Mouse (Mus musculus): ENCODE results near the gene Rgs21.

Rgs21 gene

DNA sequence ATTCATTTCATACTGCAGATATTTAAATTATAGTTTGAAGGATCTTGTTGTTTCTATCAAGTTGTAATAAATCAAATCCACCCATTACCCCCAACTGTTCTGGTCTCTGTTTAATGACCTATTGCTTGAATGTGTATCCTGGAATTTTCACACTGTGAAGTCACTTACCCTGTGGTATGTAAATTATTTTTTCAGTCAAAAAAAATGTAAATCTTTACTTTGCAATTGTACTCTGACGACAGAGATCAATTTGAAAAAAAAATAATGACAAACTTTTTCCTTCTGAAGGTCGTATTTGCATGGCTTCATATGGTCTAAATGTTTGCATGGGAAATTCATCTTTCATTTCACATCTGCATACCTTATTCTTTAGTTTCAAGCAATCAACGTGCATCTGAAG lies at the start of gene Rgs21:
Gene Rgs21, minus strand, starts transcription at position 101 of the 400 bp plus-strand sequence.
- no peak for ATAC-seq (ENCODE audit: insufficient number of reproducible peaks, low FRiP score, low TSS enrichment)

DNA sequence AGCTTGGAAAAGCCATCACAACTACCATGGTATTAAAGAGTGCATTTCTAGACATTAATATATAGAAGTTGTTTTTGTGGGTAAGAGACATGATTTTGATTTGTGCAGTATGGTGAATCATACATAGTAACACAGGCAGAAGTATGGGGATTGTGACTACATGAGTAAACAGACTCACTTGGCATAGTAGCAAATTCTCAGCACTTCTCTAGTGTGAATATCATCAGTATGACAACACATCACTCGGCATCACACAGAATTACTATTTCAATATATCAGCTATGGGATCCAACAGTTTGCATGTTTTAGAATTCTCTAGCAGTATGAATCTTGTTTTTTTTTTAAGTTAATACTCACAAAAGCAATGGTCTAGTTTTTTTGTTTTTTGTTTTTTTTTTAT lies 36.6 kb upstream of the Rgs21 start:
- no peak for ATAC-seq (ENCODE audit: insufficient number of reproducible peaks, low FRiP score, low TSS enrichment)

DNA sequence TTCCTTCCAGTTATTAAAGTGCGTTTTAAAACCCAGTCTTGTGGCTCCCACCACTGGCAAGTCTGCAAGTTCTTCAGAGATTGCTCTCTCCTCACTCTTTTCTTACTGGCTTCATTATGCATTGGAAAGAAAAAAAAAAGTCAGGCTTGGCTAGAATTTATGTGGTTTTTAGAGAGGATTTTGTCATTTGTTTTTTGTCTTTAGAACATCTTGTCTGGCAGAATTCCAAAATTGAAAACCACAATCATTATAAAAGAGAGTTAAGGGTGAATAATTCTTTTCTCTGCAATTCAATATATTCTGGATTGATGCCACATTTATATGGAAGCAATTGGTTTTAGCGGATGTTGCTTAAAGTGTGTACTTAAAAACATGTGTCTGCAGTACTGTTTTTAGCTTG lies 35.5 kb upstream of the Rgs21 start:
- no peak for ATAC-seq (ENCODE audit: insufficient number of reproducible peaks, low FRiP score, low TSS enrichment)

DNA sequence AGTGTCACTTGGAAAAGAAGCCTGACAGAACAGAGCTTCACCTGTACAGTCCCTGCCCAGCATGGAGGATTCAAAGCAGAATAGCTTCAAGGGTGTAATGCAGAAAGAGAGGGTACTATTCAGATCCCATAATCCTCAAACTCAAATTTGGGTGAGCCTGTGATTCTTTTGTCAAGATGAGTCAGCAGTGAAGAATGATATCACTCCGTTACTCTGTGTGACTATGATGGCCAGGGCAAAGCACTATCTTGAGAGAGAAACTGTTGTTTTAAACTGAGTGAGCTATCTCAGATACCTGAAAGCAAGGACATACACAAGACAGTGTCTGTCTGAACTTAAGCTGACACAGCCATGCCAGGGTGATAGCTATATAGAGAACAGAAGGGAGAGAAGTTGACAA lies 11.9 kb upstream of the Rgs21 start:
- no peak for ATAC-seq (ENCODE audit: insufficient number of reproducible peaks, low FRiP score, low TSS enrichment)

DNA sequence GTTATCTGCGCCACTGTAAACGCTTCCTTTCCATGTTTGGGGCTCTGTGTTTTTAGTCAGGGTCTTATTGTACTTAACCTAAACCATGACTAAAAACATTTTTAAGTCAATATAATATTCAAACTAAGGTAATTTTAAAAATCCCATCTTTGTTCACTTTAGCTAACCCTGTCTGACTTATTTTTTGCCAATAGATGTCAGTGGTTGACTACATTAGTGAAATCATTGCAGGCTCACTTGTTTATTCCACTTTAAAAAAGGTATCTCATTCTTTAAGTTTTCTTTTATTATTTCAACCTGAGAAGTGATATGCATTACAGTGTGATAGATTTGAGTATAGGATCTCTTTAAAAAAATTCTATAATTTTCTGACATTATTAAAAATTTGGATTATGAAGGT lies 5.5 kb upstream of the Rgs21 start:
- ATAC-seq (ENCODE audit: insufficient number of reproducible peaks, low FRiP score, low TSS enrichment): no peak

DNA sequence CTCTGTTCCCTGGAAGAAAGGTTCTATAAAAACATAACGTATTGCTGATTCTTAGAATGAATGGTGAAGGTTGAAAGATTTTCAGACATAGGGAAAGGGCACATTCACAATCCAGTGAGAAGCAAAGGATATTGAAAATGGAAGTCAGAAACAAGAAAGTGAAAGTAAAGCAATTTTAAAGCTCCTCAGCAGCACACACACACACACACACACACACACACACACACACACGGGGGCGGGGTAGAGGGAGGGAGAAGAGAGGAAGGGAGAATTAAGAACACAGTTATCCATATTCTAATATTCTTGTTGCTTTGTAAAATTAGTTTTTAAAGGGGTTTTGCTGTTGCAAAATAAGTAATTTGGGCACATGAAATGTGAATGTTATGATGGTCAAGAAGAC lies 2.4 kb upstream of the Rgs21 start:
- no peak for ATAC-seq (ENCODE audit: insufficient number of reproducible peaks, low FRiP score, low TSS enrichment)

DNA sequence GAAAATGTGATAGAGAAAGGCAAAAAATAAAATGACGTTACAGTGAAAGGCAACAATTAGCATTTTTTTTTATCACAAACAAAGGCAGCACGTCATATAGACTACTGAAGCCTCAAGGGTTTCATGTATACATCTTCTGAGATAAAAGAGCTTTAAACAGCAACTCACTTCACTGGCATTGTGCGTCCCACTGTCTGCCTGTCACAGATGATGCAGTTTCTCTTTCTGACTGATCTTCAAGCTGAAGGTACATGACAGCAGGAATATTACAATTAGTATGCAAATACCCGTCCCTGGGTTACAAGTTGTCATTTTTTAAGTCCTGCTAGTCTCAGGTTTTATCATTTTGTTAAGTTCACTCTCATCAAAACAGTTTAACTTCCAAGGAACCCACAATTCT lies 22.3 kb downstream of the Rgs21 start:
- ATAC-seq (ENCODE audit: insufficient number of reproducible peaks, low FRiP score, low TSS enrichment): no peak

DNA sequence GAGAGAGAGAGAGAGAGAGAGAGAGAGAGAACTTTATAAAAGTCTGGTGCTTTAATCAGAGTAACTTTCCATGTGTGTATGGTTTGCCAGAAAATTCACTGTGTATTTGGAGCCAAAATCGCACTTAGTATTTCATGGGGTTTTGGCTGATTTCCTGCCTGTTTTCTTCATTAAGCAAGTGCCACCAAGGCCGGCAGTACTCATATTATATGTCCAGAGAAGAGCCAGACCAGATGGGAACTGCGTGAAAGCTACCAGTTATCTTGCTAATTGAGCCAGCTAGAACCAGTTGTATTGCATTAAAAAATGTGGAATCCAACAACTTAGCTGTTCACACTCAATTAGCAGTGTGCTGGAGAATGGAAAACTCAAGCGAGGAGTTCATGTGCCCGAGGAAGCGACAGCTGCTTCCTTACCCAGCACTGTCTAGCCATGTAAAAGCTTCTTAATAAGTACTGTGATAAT lies 22.9 kb downstream of the Rgs21 start:
- no peak for ATAC-seq (ENCODE audit: insufficient number of reproducible peaks, low FRiP score, low TSS enrichment)

DNA sequence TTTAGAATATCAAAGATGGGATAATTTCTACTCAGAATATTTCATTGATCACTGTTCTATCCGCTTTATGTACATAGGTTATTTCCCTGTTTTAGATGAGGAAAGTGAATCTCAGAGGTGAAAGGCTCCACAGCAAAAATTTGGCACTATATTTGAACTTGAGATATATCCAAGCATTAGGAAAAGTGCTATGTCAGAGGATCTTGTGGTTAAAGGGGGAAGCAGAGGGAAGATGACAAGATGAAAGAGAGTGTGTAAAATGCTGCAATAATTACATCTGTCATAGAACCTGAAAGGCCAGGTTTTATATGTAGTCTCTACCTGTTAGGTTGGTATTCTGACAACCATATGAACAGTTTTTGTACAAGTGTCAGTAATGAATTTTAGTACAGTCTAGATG lies 35.7 kb downstream of the Rgs21 start:
- ATAC-seq (ENCODE audit: insufficient number of reproducible peaks, low FRiP score, low TSS enrichment): no peak

DNA sequence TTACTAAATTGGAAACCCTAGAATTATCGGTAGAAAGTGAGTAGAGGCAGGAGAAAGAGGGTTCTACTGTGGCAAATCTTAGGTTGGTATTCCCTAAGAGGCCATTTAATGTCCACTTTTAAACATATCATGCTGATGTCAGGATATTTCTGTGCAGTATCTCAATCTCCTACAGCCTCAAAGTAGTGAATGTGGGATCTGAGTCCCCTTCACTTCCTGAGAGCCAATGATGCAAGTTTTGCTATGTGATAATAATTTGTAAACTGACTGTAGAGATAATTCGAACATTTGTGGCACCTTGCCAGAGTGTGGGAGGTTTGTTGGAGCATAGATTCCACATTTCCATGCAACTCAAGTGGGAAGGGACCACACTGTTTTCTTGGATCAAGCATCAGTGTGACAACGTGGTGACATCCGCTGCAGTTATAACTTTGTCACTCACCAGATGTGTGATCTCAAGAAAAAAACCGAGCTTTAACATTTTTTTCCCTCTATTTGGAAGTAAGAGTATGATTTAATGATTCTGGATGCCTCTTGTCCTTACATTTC lies 49.5 kb downstream of the Rgs21 start:
- ATAC-seq (ENCODE audit: insufficient number of reproducible peaks, low FRiP score, low TSS enrichment): no peak

DNA sequence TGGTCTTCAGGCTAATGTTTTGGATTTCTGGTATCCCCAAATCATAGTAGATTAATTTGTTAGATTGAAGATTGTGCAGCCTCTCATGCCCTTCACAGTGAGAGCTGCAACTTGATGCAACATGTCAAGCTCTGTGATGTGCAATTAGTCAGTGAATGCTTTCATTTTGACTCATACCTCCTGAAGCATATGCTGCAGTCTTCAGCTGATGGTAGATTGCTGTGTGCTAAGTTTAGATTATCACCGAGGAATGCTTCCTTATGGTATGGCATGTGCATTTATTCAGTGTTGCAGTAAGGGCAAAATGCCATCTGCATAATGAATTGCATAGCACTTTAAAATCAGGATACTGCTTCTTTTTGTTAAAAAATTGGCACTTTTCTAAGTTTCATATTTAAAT lies 65.2 kb downstream of the Rgs21 start:
- no peak for ATAC-seq (ENCODE audit: insufficient number of reproducible peaks, low FRiP score, low TSS enrichment)

DNA sequence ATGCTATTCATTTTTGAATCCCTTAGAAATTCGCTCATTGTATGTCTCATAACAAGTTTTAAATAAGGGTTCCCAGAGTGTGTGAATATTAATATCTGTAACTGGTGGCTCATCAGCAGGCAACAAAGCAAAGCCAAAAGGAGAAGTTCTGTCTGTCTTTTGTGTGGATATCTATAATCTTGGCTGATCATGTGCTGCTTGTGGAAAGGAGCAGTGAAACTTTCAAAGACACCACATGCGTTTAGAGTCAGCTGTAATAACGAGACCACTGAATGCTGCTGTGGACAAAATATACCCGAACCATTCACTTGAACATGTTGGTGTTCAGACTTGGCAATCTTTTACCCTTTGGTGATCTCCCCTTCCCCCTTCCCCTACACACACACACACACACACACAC lies 67.0 kb downstream of the Rgs21 start:
- no peak for ATAC-seq (ENCODE audit: insufficient number of reproducible peaks, low FRiP score, low TSS enrichment)

DNA sequence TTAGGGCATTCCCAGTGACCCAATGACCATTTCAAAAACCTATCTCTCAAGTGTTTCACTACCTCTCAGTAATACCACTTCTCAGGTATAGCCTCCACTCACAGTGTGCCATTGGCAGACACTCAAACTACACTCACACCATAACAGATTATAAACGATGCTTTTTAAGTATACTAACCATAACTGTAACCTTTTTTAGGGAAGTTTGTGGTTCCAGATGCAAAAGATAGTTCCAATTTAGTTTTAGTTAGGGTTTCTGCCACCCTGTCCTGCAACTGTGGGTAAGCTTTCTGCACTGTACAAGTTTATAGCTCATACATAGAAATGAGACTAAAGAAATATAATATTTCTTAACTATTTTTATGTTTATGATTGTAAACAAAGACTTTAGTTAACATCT lies 67.7 kb downstream of the Rgs21 start:
- no peak for ATAC-seq (ENCODE audit: insufficient number of reproducible peaks, low FRiP score, low TSS enrichment)

DNA sequence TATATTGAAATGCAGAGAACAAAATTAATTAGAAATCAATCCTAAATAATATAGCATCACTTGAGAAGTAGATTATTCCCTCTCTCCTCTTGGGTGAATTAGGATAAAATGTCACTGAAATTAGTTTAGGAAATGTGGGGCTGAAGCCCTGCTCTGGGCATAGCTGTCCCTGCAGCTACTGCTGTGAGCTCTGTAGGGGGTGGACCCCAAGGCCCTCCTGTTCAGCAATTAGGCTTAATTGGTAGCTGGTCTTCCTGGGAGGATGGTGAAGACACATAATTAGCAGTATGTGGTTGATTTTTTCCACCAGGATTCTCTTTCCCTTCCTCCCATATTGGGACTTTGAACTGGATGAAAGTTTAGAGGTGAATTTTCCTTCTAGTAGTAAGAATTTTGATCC lies 68.7 kb downstream of the Rgs21 start:
- ATAC-seq (ENCODE audit: insufficient number of reproducible peaks, low FRiP score, low TSS enrichment): no peak

DNA sequence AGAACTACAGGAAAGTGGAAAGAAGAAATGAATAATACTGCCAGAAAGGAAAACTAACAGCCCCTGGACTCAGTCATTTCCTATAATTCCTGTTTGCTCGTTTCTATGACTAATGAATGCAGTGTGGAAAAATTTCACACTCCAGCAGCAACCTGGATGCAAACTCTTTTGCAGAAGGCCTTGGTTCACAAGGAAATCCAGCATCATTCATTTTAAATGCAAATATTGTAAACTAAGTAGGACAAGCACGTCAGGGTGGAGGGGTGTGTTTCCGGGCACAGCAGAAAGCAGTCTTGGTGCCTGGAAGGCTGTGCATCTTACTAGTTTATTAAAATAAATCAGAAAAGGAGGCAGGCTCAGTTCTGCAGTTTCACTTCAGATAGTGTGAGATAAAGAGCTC lies 69.4 kb downstream of the Rgs21 start:
- no peak for ATAC-seq (ENCODE audit: insufficient number of reproducible peaks, low FRiP score, low TSS enrichment)

DNA sequence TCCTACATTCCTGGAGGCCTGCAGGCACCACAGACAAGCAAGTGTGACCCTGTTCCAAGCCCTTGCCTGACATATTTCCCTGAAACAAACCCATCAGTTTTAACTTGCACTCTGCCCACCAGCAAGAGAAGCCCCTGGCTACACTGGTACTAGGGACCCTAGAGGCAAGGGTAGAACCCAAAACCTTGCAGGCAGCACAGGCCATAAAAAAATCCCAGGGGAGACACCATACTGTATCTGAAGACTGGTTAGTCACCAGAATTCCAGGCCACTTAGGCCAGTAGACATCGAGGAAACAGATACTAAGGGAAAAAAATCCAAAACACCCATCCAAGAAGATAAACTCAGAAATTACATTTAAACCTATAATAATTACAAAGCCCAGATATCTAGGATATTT lies 74.1 kb downstream of the Rgs21 start:
- no peak for ATAC-seq (ENCODE audit: insufficient number of reproducible peaks, low FRiP score, low TSS enrichment)

DNA sequence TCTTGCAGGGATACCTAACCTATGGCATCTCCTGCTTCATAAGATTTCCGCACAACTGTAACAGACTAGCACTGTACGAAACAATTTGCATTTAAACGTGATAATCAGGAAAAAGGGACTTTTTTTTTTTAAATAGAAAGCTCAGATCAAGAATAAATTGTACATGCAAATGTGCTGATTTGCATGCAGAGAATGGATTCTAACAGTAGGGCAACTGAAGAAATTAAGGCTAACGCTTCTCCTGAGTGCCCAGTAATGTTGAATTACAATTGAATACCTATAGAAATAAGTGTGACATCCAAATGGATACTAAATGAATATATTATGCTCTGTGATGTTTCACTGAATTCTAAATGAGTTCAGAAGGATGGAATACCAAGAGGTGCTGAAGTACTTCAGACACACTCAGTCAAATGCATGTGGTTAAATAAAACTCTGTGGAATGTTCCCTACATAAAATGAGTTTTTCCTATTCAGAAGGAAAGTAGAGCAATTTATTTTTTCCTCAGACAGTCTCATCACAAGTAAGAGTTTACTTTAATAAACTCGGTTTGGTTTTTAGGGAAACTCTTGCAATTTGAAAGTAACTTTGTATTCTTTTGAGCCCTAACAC lies 79.1 kb downstream of the Rgs21 start:
- ATAC-seq (ENCODE audit: insufficient number of reproducible peaks, low FRiP score, low TSS enrichment): no peak

All from cerebellum, adult (tissue).